Mouse (Mus musculus): ENCODE results near the gene Lrit3. TPM values are rescaled to one million over a fixed set of nuclear protein-coding genes. Genes with fewer than 3 reads are reported as not detected.

Lrit3 gene
- polyA plus RNA-seq, 1 experiment, result 0.09 TPM

- H3K4me3 ChIP-seq (ENCODE audit: control insufficient read depth, insufficient read depth, low read length), result no peak within 1 kb of the TSS
- no peaks in the 10 kb centered on the region for H3K27me3 ChIP-seq (ENCODE audit: control insufficient read depth, insufficient read depth, low read length)
- 0 out of 2 replicates have a peak, but pooled peaks cover 2% of the 10 kb centered on the region for H3K4me1 ChIP-seq (replicated peaks; ENCODE audit: control insufficient read depth, insufficient read depth, low read length)
- WGBS, result 69% methylated on average over 6 of the region's 6 CpGs
- no peak within 1 kb of the TSS for H3K27ac ChIP-seq (ENCODE audit: control insufficient read depth, insufficient read depth, low read length)
- no peak for DNase-seq
- no peaks in the 10 kb centered on the region for H3K36me3 ChIP-seq (ENCODE audit: control insufficient read depth, insufficient read depth, low read length)
- TF ChIP-seq CTCF (IDR thresholded peaks at IDR 0.05; ENCODE audit: borderline replicate concordance, control insufficient read depth, extremely low read depth, insufficient read depth, low read length, poor library complexity) (no peak), POLR2A (IDR thresholded peaks at IDR 0.05; ENCODE audit: control insufficient read depth, extremely low read depth, insufficient read depth, low read length, poor library complexity) (no peak)
These were observed 31.6 kb upstream of the Lrit3 start, which contains the start of gene Cfi for GRCm38 (mm10) chr3:129835388-129835934. TSS of gene Cfi (plus strand) at chr3:129835884.

- Histone ChIP-seq H3K27me3 (ENCODE audit: control insufficient read depth, insufficient read depth, low read length) (no peaks in the 10 kb centered on the region), H3K36me3 (ENCODE audit: control insufficient read depth, insufficient read depth, low read length) (no peaks in the 10 kb centered on the region), H3K4me1 (replicated peaks; ENCODE audit: control insufficient read depth, insufficient read depth, low read length) (0 out of 2 replicates have a peak, but pooled peaks cover 2% of the 10 kb centered on the region), H3K4me3 (ENCODE audit: control insufficient read depth, insufficient read depth, low read length) (peak within 1 kb of the TSS; percentile 85), H3K27ac (ENCODE audit: control insufficient read depth, insufficient read depth, low read length) (no peak within 1 kb of the TSS)
- peak; percentile 93 for DNase-seq
- TF ChIP-seq POLR2A (IDR thresholded peaks at IDR 0.05; ENCODE audit: control insufficient read depth, extremely low read depth, insufficient read depth, low read length, poor library complexity) (peak; percentile 48; the same call in 1 of the 2 replicates), CTCF (IDR thresholded peaks at IDR 0.05; ENCODE audit: borderline replicate concordance, control insufficient read depth, extremely low read depth, insufficient read depth, low read length, poor library complexity) (0 out of 2 replicates have a peak, but pooled peaks have one; percentile 9)
- under 1% methylated on average over 60 of the region's 60 CpGs for WGBS
These were observed 27.3 kb upstream of the Lrit3 start, which contains the start of gene Gar1 for GRCm38 (mm10) chr3:129831035-129831568. TSS of gene Gar1 (minus strand) at chr3:129831396.

- no peaks in the 10 kb centered on the region for H3K27me3 ChIP-seq (ENCODE audit: control insufficient read depth, insufficient read depth, low read length)
- H3K4me1 ChIP-seq (replicated peaks; ENCODE audit: control insufficient read depth, insufficient read depth, low read length), result 0 out of 2 replicates have a peak, but pooled peaks cover 2% of the 10 kb centered on the region
- DNase-seq, result peak; percentile 63
- WGBS, result under 1% methylated on average over 43 of the region's 45 CpGs
- TF ChIP-seq CTCF (IDR thresholded peaks at IDR 0.05; ENCODE audit: borderline replicate concordance, control insufficient read depth, extremely low read depth, insufficient read depth, low read length, poor library complexity), result no peak
- TF ChIP-seq POLR2A (IDR thresholded peaks at IDR 0.05; ENCODE audit: control insufficient read depth, extremely low read depth, insufficient read depth, low read length, poor library complexity), result no peak
- no peak overlapping the region for H3K27ac ChIP-seq (ENCODE audit: control insufficient read depth, insufficient read depth, low read length)
- peak overlapping the region; percentile 85 for H3K4me3 ChIP-seq (ENCODE audit: control insufficient read depth, insufficient read depth, low read length)
- H3K36me3 ChIP-seq (ENCODE audit: control insufficient read depth, insufficient read depth, low read length), result no peaks in the 10 kb centered on the region; the same call in 1 of the 2 replicates
These were observed 26.8 kb upstream of the Lrit3 start for GRCm38 (mm10) chr3:129830626-129831025.

- Histone ChIP-seq H3K4me3 (ENCODE audit: control insufficient read depth, insufficient read depth, low read length) (no peak overlapping the region), H3K36me3 (ENCODE audit: control insufficient read depth, insufficient read depth, low read length) (peaks cover 15% of the 10 kb centered on the region; the same call in 1 of the 2 replicates), H3K27ac (ENCODE audit: control insufficient read depth, insufficient read depth, low read length) (no peak overlapping the region), H3K27me3 (ENCODE audit: control insufficient read depth, insufficient read depth, low read length) (no peaks in the 10 kb centered on the region), H3K4me1 (replicated peaks; ENCODE audit: control insufficient read depth, insufficient read depth, low read length) (0 out of 2 replicates have a peak, but pooled peaks cover 2% of the 10 kb centered on the region)
- DNase-seq, result no peak
- WGBS, result 98% methylated on average over 5 of the region's 5 CpGs
- TF ChIP-seq POLR2A (IDR thresholded peaks at IDR 0.05; ENCODE audit: control insufficient read depth, extremely low read depth, insufficient read depth, low read length, poor library complexity) (no peak), CTCF (IDR thresholded peaks at IDR 0.05; ENCODE audit: borderline replicate concordance, control insufficient read depth, extremely low read depth, insufficient read depth, low read length, poor library complexity) (no peak)
These were observed 23.9 kb upstream of the Lrit3 start for GRCm38 (mm10) chr3:129827691-129828090.

GRCm38 (mm10) chr3:129826691-129827090 lies 22.9 kb upstream of the Lrit3 start:
- no peak for TF ChIP-seq POLR2A (IDR thresholded peaks at IDR 0.05; ENCODE audit: control insufficient read depth, extremely low read depth, insufficient read depth, low read length, poor library complexity)
- no peak for TF ChIP-seq CTCF (IDR thresholded peaks at IDR 0.05; ENCODE audit: borderline replicate concordance, control insufficient read depth, extremely low read depth, insufficient read depth, low read length, poor library complexity)
- WGBS, result 91% methylated on average over 10 of the region's 10 CpGs
- no peak overlapping the region for H3K27ac ChIP-seq (ENCODE audit: control insufficient read depth, insufficient read depth, low read length)

GRCm38 (mm10) chr3:129824891-129825290 lies 21.1 kb upstream of the Lrit3 start:
- TF ChIP-seq POLR2A (IDR thresholded peaks at IDR 0.05; ENCODE audit: control insufficient read depth, extremely low read depth, insufficient read depth, low read length, poor library complexity), result no peak
- no peak for TF ChIP-seq CTCF (IDR thresholded peaks at IDR 0.05; ENCODE audit: borderline replicate concordance, control insufficient read depth, extremely low read depth, insufficient read depth, low read length, poor library complexity)
- Histone ChIP-seq H3K27ac (ENCODE audit: control insufficient read depth, insufficient read depth, low read length) (no peak overlapping the region), H3K4me3 (ENCODE audit: control insufficient read depth, insufficient read depth, low read length) (no peak overlapping the region), H3K27me3 (ENCODE audit: control insufficient read depth, insufficient read depth, low read length) (no peaks in the 10 kb centered on the region), H3K36me3 (ENCODE audit: control insufficient read depth, insufficient read depth, low read length) (peaks cover 15% of the 10 kb centered on the region; the same call in 1 of the 2 replicates), H3K4me1 (replicated peaks; ENCODE audit: control insufficient read depth, insufficient read depth, low read length) (no peaks in the 10 kb centered on the region)
- 96% methylated on average over 10 of the region's 10 CpGs for WGBS
- DNase-seq, result no peak

More at GRCm38 (mm10) chr3:129826691-129827090, 22.9 kb upstream of the Lrit3 start:
- no peaks in the 10 kb centered on the region for H3K27me3 ChIP-seq (ENCODE audit: control insufficient read depth, insufficient read depth, low read length)
- DNase-seq, result no peak
- H3K36me3 ChIP-seq (ENCODE audit: control insufficient read depth, insufficient read depth, low read length), result peaks cover 15% of the 10 kb centered on the region; the same call in 1 of the 2 replicates
- 0 out of 2 replicates have a peak, but pooled peaks cover 2% of the 10 kb centered on the region for H3K4me1 ChIP-seq (replicated peaks; ENCODE audit: control insufficient read depth, insufficient read depth, low read length)
- H3K4me3 ChIP-seq (ENCODE audit: control insufficient read depth, insufficient read depth, low read length), result no peak overlapping the region

All from thymus, adult 2 months (tissue).